Mouse (Mus musculus) heart, adult 2 months (tissue): ENCODE data around the gene Naa25.

ENCODE experiments used
- CTCF ChIP-seq: fragments of 200-600 bp; IDR thresholded peaks from 2 replicates; pipeline ENCODE4 v1.8.1; 2022; ENCODE audit warnings: antibody characterized with exemption, mild to moderate bottlenecking, moderate library complexity
- POLR2A ChIP-seq: fragments of 200-500 bp; IDR thresholded peaks from 2 replicates; pipeline ENCODE4 v1.6.1; 2011; ENCODE audit warnings: mild to moderate bottlenecking, low read depth, low read length, control low read depth; ENCODE audit not compliant: insufficient read depth

- TF ChIP-seq CTCF (peak; percentile 88), POLR2A (no peak)
These were observed 79.9 kb downstream of the Naa25 start for GRCm38 (mm10) chr5:121477680-121478079.
